Mouse (Mus musculus) G1E (cell line): ENCODE data around the gene Slc11a2.

Experiments used
- CTCF ChIP-seq: IDR thresholded peaks from 2 replicates; pipeline ENCODE4 v1.5.1; 2012; ENCODE audit warnings: low read depth, low read length, inconsistent platforms, mixed read lengths
- GATA1 ChIP-seq: IDR thresholded peaks from 2 replicates; pipeline ENCODE4 v1.6.1; 2012; ENCODE audit warnings: borderline replicate concordance, low read length, inconsistent platforms, mixed read lengths

GRCm38 (mm10) chr15:100355876-100356275 is 69.0 kb downstream of the Slc11a2 start:
- no peak for TF ChIP-seq CTCF
- TF ChIP-seq GATA1, result no peak
